Mouse (Mus musculus): ENCODE measurements around the gene Ripor2. TPM values are rescaled to one million over a fixed set of nuclear protein-coding genes. Genes with fewer than 3 reads are reported as not detected.

Gene Ripor2
- polyA plus RNA-seq, 1 experiment from 2014 or later = 4.4 TPM

GRCm38 (mm10) chr13:24693312-24693711 is 111.3 kb downstream of the Ripor2 start:
- Histone ChIP-seq H3K4me1 (ENCODE audit: control insufficient read depth, low read depth, low read length) (no peaks in the 10 kb centered on the region), H3K4me2 (ENCODE audit: low read depth, low read length) (no peak overlapping the region), H3K9me3 (replicated peaks; ENCODE audit: control insufficient read depth, low read length) (no peaks in the 10 kb centered on the region), H3K36me3 (ENCODE audit: control insufficient read depth, insufficient read depth) (no peaks in the 10 kb centered on the region), H3K27me3 (ENCODE audit: control insufficient read depth, insufficient read depth, low read depth, low read length) (no peaks in the 10 kb centered on the region), H3K9ac (ENCODE audit: low read depth, low read length) (no peak overlapping the region), H3K4me3 (ENCODE audit: low read depth, low read length) (no peak overlapping the region), H3K27ac (ENCODE audit: low read length) (no peak overlapping the region)
- WGBS (ENCODE audit: insufficient replicate concordance) = 81% methylated on average over 7 of the region's 7 CpGs
- no peak for ATAC-seq (ENCODE audit: low read depth)

GRCm38 (mm10) chr13:24698746-24699145 is 116.8 kb downstream of the Ripor2 start:
- no peaks in the 10 kb centered on the region for H3K9me3 ChIP-seq (replicated peaks; ENCODE audit: control insufficient read depth, low read length)
- H3K4me3 ChIP-seq (ENCODE audit: low read depth, low read length) = no peak overlapping the region
- H3K9ac ChIP-seq (ENCODE audit: low read depth, low read length) = no peak overlapping the region
- whole genome bisulfite sequencing (ENCODE audit: insufficient replicate concordance) = 50% methylated on average over 4 of the region's 4 CpGs
- no peak overlapping the region for H3K4me2 ChIP-seq (ENCODE audit: low read depth, low read length)
- H3K27ac ChIP-seq (ENCODE audit: low read length) = no peak overlapping the region
- H3K36me3 ChIP-seq (ENCODE audit: control insufficient read depth, insufficient read depth) = no peaks in the 10 kb centered on the region
- H3K4me1 ChIP-seq (ENCODE audit: control insufficient read depth, low read depth, low read length) = no peaks in the 10 kb centered on the region
- ATAC-seq (ENCODE audit: low read depth) = no peak
- no peaks in the 10 kb centered on the region for H3K27me3 ChIP-seq (ENCODE audit: control insufficient read depth, insufficient read depth, low read depth, low read length)

- Histone ChIP-seq H3K4me3 (ENCODE audit: low read depth, low read length) (no peak overlapping the region), H3K36me3 (ENCODE audit: control insufficient read depth, insufficient read depth) (no peaks in the 10 kb centered on the region), H3K27me3 (ENCODE audit: control insufficient read depth, insufficient read depth, low read depth, low read length) (no peaks in the 10 kb centered on the region), H3K4me2 (ENCODE audit: low read depth, low read length) (no peak overlapping the region), H3K9ac (ENCODE audit: low read depth, low read length) (no peak overlapping the region), H3K9me3 (replicated peaks; ENCODE audit: control insufficient read depth, low read length) (no peaks in the 10 kb centered on the region), H3K27ac (ENCODE audit: low read length) (no peak overlapping the region), H3K4me1 (ENCODE audit: control insufficient read depth, low read depth, low read length) (no peaks in the 10 kb centered on the region)
- 77% methylated on average over 5 of the region's 5 CpGs for WGBS (ENCODE audit: insufficient replicate concordance)
- no peak for ATAC-seq (ENCODE audit: low read depth)
Measured at GRCm38 (mm10) chr13:24702128-24702527, 120.1 kb downstream of the Ripor2 start.

- Histone ChIP-seq H3K4me1 (ENCODE audit: control insufficient read depth, low read depth, low read length) (no peaks in the 10 kb centered on the region; the same call in 1 of the 2 replicates), H3K9ac (ENCODE audit: low read depth, low read length) (no peak overlapping the region), H3K27ac (ENCODE audit: low read length) (no peak overlapping the region), H3K4me3 (ENCODE audit: low read depth, low read length) (no peak overlapping the region), H3K9me3 (replicated peaks; ENCODE audit: control insufficient read depth, low read length) (no peaks in the 10 kb centered on the region), H3K36me3 (ENCODE audit: control insufficient read depth, insufficient read depth) (no peaks in the 10 kb centered on the region), H3K27me3 (ENCODE audit: control insufficient read depth, insufficient read depth, low read depth, low read length) (no peaks in the 10 kb centered on the region), H3K4me2 (ENCODE audit: low read depth, low read length) (no peak overlapping the region)
- ATAC-seq (ENCODE audit: low read depth) = no peak
- 65% methylated on average over 12 of the region's 12 CpGs for WGBS (ENCODE audit: insufficient replicate concordance)
Measured at GRCm38 (mm10) chr13:24709656-24710396, 127.8 kb downstream of the Ripor2 start.

- 33% methylated on average over 7 of the region's 7 CpGs for WGBS (ENCODE audit: insufficient replicate concordance)
- Histone ChIP-seq H3K27ac (ENCODE audit: low read length) (no peak overlapping the region), H3K9ac (ENCODE audit: low read depth, low read length) (no peak overlapping the region), H3K27me3 (ENCODE audit: control insufficient read depth, insufficient read depth, low read depth, low read length) (no peaks in the 10 kb centered on the region), H3K4me2 (ENCODE audit: low read depth, low read length) (no peak overlapping the region), H3K36me3 (ENCODE audit: control insufficient read depth, insufficient read depth) (no peaks in the 10 kb centered on the region), H3K4me3 (ENCODE audit: low read depth, low read length) (no peak overlapping the region), H3K4me1 (ENCODE audit: control insufficient read depth, low read depth, low read length) (no peaks in the 10 kb centered on the region; the same call in 1 of the 2 replicates), H3K9me3 (replicated peaks; ENCODE audit: control insufficient read depth, low read length) (no peaks in the 10 kb centered on the region)
- ATAC-seq (ENCODE audit: low read depth) = 0 out of 2 replicates have a peak, but pooled peaks have one; percentile 5
Measured at GRCm38 (mm10) chr13:24710968-24711367, 129.0 kb downstream of the Ripor2 start.

- no peaks in the 10 kb centered on the region for H3K9me3 ChIP-seq (replicated peaks; ENCODE audit: control insufficient read depth, low read length)
- no peak overlapping the region for H3K4me3 ChIP-seq (ENCODE audit: low read depth, low read length)
- no peak overlapping the region for H3K9ac ChIP-seq (ENCODE audit: low read depth, low read length)
- H3K27ac ChIP-seq (ENCODE audit: low read length) = no peak overlapping the region
- 72% methylated on average over 7 of the region's 7 CpGs for WGBS (ENCODE audit: insufficient replicate concordance)
- no peaks in the 10 kb centered on the region for H3K36me3 ChIP-seq (ENCODE audit: control insufficient read depth, insufficient read depth)
- H3K27me3 ChIP-seq (ENCODE audit: control insufficient read depth, insufficient read depth, low read depth, low read length) = no peaks in the 10 kb centered on the region
- ATAC-seq (ENCODE audit: low read depth) = no peak
- H3K4me1 ChIP-seq (ENCODE audit: control insufficient read depth, low read depth, low read length) = no peaks in the 10 kb centered on the region; the same call in 1 of the 2 replicates
- no peak overlapping the region for H3K4me2 ChIP-seq (ENCODE audit: low read depth, low read length)
Measured at GRCm38 (mm10) chr13:24712581-24713130, 130.7 kb downstream of the Ripor2 start.

- peak overlapping the region; percentile 12; the same call in 1 of the 2 replicates for H3K4me2 ChIP-seq (ENCODE audit: low read depth, low read length)
- no peak overlapping the region for H3K4me3 ChIP-seq (ENCODE audit: low read depth, low read length)
- no peaks in the 10 kb centered on the region for H3K36me3 ChIP-seq (ENCODE audit: control insufficient read depth, insufficient read depth)
- WGBS (ENCODE audit: insufficient replicate concordance) = 39% methylated on average over 16 of the region's 16 CpGs
- ATAC-seq (ENCODE audit: low read depth) = 0 out of 2 replicates have a peak, but pooled peaks have one; percentile 32
- no peaks in the 10 kb centered on the region; the same call in 1 of the 2 replicates for H3K4me1 ChIP-seq (ENCODE audit: control insufficient read depth, low read depth, low read length)
- H3K27me3 ChIP-seq (ENCODE audit: control insufficient read depth, insufficient read depth, low read depth, low read length) = no peaks in the 10 kb centered on the region
- no peaks in the 10 kb centered on the region for H3K9me3 ChIP-seq (replicated peaks; ENCODE audit: control insufficient read depth, low read length)
- no peak overlapping the region for H3K27ac ChIP-seq (ENCODE audit: low read length)
- H3K9ac ChIP-seq (ENCODE audit: low read depth, low read length) = no peak overlapping the region
Measured at GRCm38 (mm10) chr13:24713434-24714000, 131.5 kb downstream of the Ripor2 start.

- Histone ChIP-seq H3K4me2 (ENCODE audit: low read depth, low read length) (no peak overlapping the region), H3K9ac (ENCODE audit: low read depth, low read length) (no peak overlapping the region)
- WGBS (ENCODE audit: insufficient replicate concordance) = 72% methylated on average over 9 of the region's 9 CpGs
Measured at GRCm38 (mm10) chr13:24714360-24714885, 132.4 kb downstream of the Ripor2 start.

GRCm38 (mm10) chr13:24715601-24716000 is 133.6 kb downstream of the Ripor2 start:
- 70% methylated on average over 5 of the region's 5 CpGs for WGBS (ENCODE audit: insufficient replicate concordance)
- no peak overlapping the region for H3K4me2 ChIP-seq (ENCODE audit: low read depth, low read length)
- H3K9me3 ChIP-seq (replicated peaks; ENCODE audit: control insufficient read depth, low read length) = no peaks in the 10 kb centered on the region
- no peak overlapping the region for H3K27ac ChIP-seq (ENCODE audit: low read length)
- H3K4me1 ChIP-seq (ENCODE audit: control insufficient read depth, low read depth, low read length) = no peaks in the 10 kb centered on the region; the same call in 1 of the 2 replicates
- no peaks in the 10 kb centered on the region for H3K27me3 ChIP-seq (ENCODE audit: control insufficient read depth, insufficient read depth, low read depth, low read length)
- no peak overlapping the region for H3K9ac ChIP-seq (ENCODE audit: low read depth, low read length)
- H3K36me3 ChIP-seq (ENCODE audit: control insufficient read depth, insufficient read depth) = no peaks in the 10 kb centered on the region
- no peak for ATAC-seq (ENCODE audit: low read depth)
- H3K4me3 ChIP-seq (ENCODE audit: low read depth, low read length) = no peak overlapping the region

More at GRCm38 (mm10) chr13:24714360-24714885, 132.4 kb downstream of the Ripor2 start:
- no peaks in the 10 kb centered on the region; the same call in 1 of the 2 replicates for H3K4me1 ChIP-seq (ENCODE audit: control insufficient read depth, low read depth, low read length)
- no peaks in the 10 kb centered on the region for H3K36me3 ChIP-seq (ENCODE audit: control insufficient read depth, insufficient read depth)
- no peak overlapping the region for H3K27ac ChIP-seq (ENCODE audit: low read length)
- H3K27me3 ChIP-seq (ENCODE audit: control insufficient read depth, insufficient read depth, low read depth, low read length) = no peaks in the 10 kb centered on the region
- no peak overlapping the region for H3K4me3 ChIP-seq (ENCODE audit: low read depth, low read length)
- no peak for ATAC-seq (ENCODE audit: low read depth)
- no peaks in the 10 kb centered on the region for H3K9me3 ChIP-seq (replicated peaks; ENCODE audit: control insufficient read depth, low read length)
